ENCODE assay signal across 19 mouse cellular contexts in genomic region chr3:49910922-49911321, GRCm38 (mm10).
DNase-seq lines count a peak whose midpoint lies in the region; ATAC-seq and TF ChIP-seq lines count a peak whose summit lies in the region.
"Had no signal": no experiment of that assay in that cellular context is flagged by ENCODE, and none has a peak within 500 bp of the region (broad histone marks: within the 10 kb centered on the region; RNA-seq: fewer than 3 reads in every experiment).

No protein-coding gene starts in this region.

- H3K27ac ChIP-seq in hindbrain, embryonic 11.5 days (ENCODE audit: low read depth, low read length) = 0 out of 2 replicates have a peak overlapping the region, but pooled peaks have one; percentile 10
- H3K27ac ChIP-seq in hindbrain, embryonic 16.5 days (ENCODE audit: low read depth, low read length) = no peak overlapping the region
- peak overlapping the region; percentile 29; the same call in 1 of the 2 replicates for H3K27ac ChIP-seq in limb, embryonic 12.5 days
- H3K27ac ChIP-seq: forebrain, embryonic 15.5 days; heart, embryonic 13.5 days; hindbrain, embryonic 13.5 days had no signal

- TF ChIP-seq CTCF in brain, embryonic 14.5 days (IDR thresholded peaks at IDR 0.05; ENCODE audit: borderline replicate concordance, extremely low read depth, insufficient read depth, insufficient read length) = no peak

- ATAC-seq in hindbrain, embryonic 11.5 days (ENCODE audit: low FRiP score) = no peak
- no peak for ATAC-seq in hindbrain, embryonic 16.5 days
- no peak for ATAC-seq in limb, embryonic 12.5 days (ENCODE audit: insufficient number of reproducible peaks, insufficient read depth, low FRiP score, low TSS enrichment, low read depth)
- ATAC-seq: forebrain, embryonic 15.5 days had no signal

- H3K9me3 ChIP-seq in hindbrain, embryonic 11.5 days (ENCODE audit: control insufficient read depth, low read length) = no peaks in the 10 kb centered on the region
- H3K9me3 ChIP-seq in hindbrain, embryonic 16.5 days (ENCODE audit: control insufficient read depth, low read length) = no peaks in the 10 kb centered on the region
- H3K9me3 ChIP-seq in limb, embryonic 12.5 days = no peaks in the 10 kb centered on the region
- H3K9me3 ChIP-seq: forebrain, embryonic 15.5 days; heart, embryonic 13.5 days; hindbrain, embryonic 13.5 days had no signal

- TF ChIP-seq POLR2A in brain, embryonic 14.5 days (IDR thresholded peaks at IDR 0.05; ENCODE audit: borderline replicate concordance, extremely low read depth, insufficient read depth, insufficient read length, poor library complexity, severe bottlenecking) = no peak

- no peaks in the 10 kb centered on the region for H3K36me3 ChIP-seq in hindbrain, embryonic 11.5 days (ENCODE audit: control insufficient read depth, insufficient read depth, low read length)
- H3K36me3 ChIP-seq in hindbrain, embryonic 16.5 days (ENCODE audit: control insufficient read depth, insufficient read depth, low read length) = no peaks in the 10 kb centered on the region
- no peaks in the 10 kb centered on the region for H3K36me3 ChIP-seq in limb, embryonic 12.5 days
- H3K36me3 ChIP-seq: forebrain, embryonic 15.5 days; heart, embryonic 13.5 days; hindbrain, embryonic 13.5 days had no signal

- intact Hi-C loops in left cerebral cortex, postnatal 36 days (cut with DNase I) = no loop called here

- DNase-seq in hindbrain, embryonic 11.5 days (ENCODE audit: low spot score) = no peak
- DNase-seq in Muller cell, postnatal 12 days (ENCODE audit: inconsistent ontology term) = peak; percentile 85
- peak; percentile 35 for DNase-seq in brain, embryonic 14.5 days (ENCODE audit: low read depth)
- DNase-seq in adrenal gland, adult (ENCODE audit: inconsistent age in 2 of 2, low spot score in 1 of 2) = no peak
- DNase-seq in left cerebral cortex, postnatal 36 days (ENCODE audit: low spot score in 2 of 2) = no peak
- no peak for DNase-seq in urinary bladder, postnatal 25 days (ENCODE audit: low spot score)
- DNase-seq: adrenal gland, postnatal 10 days; cerebellum, adult 11-12 months; cerebellum, adult 9-10 months; cerebellum, postnatal 25 days; gastrocnemius, postnatal 36 days; heart, adult 11 months; heart, postnatal 36 days had no signal

- no peak overlapping the region for H3K4me2 ChIP-seq in hindbrain, embryonic 11.5 days (replicated peaks; ENCODE audit: low read depth, low read length)
- H3K4me2 ChIP-seq in hindbrain, embryonic 16.5 days (ENCODE audit: low read length) = no peak overlapping the region
- H3K4me2 ChIP-seq in limb, embryonic 12.5 days = no peak overlapping the region
- H3K4me2 ChIP-seq: forebrain, embryonic 15.5 days; heart, embryonic 13.5 days; hindbrain, embryonic 13.5 days had no signal

- no peaks in the 10 kb centered on the region for H3K27me3 ChIP-seq in hindbrain, embryonic 11.5 days (ENCODE audit: control insufficient read depth, insufficient read depth, low read length)
- no peaks in the 10 kb centered on the region for H3K27me3 ChIP-seq in hindbrain, embryonic 16.5 days (replicated peaks; ENCODE audit: control insufficient read depth, insufficient read depth, low read length)
- H3K27me3 ChIP-seq in limb, embryonic 12.5 days = no peaks in the 10 kb centered on the region
- H3K27me3 ChIP-seq: CH12.LX; forebrain, embryonic 15.5 days; heart, embryonic 13.5 days; hindbrain, embryonic 13.5 days had no signal

- no peak overlapping the region for H3K4me3 ChIP-seq in hindbrain, embryonic 11.5 days (ENCODE audit: low read depth, low read length)
- no peak overlapping the region for H3K4me3 ChIP-seq in hindbrain, embryonic 16.5 days (ENCODE audit: low read length)
- no peak overlapping the region for H3K4me3 ChIP-seq in limb, embryonic 12.5 days (replicated peaks)
- H3K4me3 ChIP-seq: forebrain, embryonic 15.5 days; heart, embryonic 13.5 days; hindbrain, embryonic 13.5 days had no signal

- H3K4me1 ChIP-seq in hindbrain, embryonic 11.5 days (replicated peaks; ENCODE audit: control insufficient read depth, insufficient read depth, low read length) = no peaks in the 10 kb centered on the region
- H3K4me1 ChIP-seq in hindbrain, embryonic 16.5 days (ENCODE audit: control insufficient read depth, insufficient read depth, low read depth, low read length) = no peaks in the 10 kb centered on the region
- peaks cover 32% of the 10 kb centered on the region for H3K4me1 ChIP-seq in limb, embryonic 12.5 days (replicated peaks)
- H3K4me1 ChIP-seq: forebrain, embryonic 15.5 days had no signal

- 18% methylated on average over 1 of the region's 1 CpGs for WGBS in hindbrain, embryonic 11.5 days
- WGBS in hindbrain, embryonic 16.5 days = 50% methylated on average over 1 of the region's 1 CpGs
- WGBS in limb, embryonic 12.5 days = 45% methylated on average over 1 of the region's 1 CpGs

- no peak overlapping the region for H3K9ac ChIP-seq in hindbrain, embryonic 11.5 days (ENCODE audit: low read depth, low read length)
- no peak overlapping the region for H3K9ac ChIP-seq in hindbrain, embryonic 16.5 days (ENCODE audit: low read depth, low read length)
- H3K9ac ChIP-seq in limb, embryonic 12.5 days (replicated peaks) = no peak overlapping the region
- H3K9ac ChIP-seq: forebrain, embryonic 15.5 days; heart, embryonic 13.5 days; hindbrain, embryonic 13.5 days had no signal

Comparison
In these comparisons a context has a peak if more than half of its experiments do, and no peak if none do; other contexts are left out.
1. DNase-seq: peak in Muller cell, postnatal 12 days (single experiment) and brain, embryonic 14.5 days (single experiment); none in hindbrain, embryonic 11.5 days (single experiment), adrenal gland, adult (0 of 2), left cerebral cortex, postnatal 36 days (0 of 2) and urinary bladder, postnatal 25 days (single experiment).